Mouse (Mus musculus) forebrain, postnatal 0 days (tissue): ENCODE results near the gene Gpatch2. TPM values are rescaled to one million over a fixed set of nuclear protein-coding genes. Genes with fewer than 3 reads are reported as not detected.

Experiments
- ATAC-seq: fragments of 200-750 bp; cut with Nextera tagmentation; 2 replicates; pipeline ENCODE4 v1.8.0; 2017; ENCODE audit warnings: mild to moderate bottlenecking, moderate library complexity
- DNase-seq: peaks from one replicate; pipeline ENCODE4 v3.0.0-alpha.2; 2015
- H3K27ac ChIP-seq: fragments of 300-500 bp; sonication (generic); 2 replicates; pipeline ENCODE4 v1.5.1; 2014; ENCODE audit warnings: low read depth, mild to moderate bottlenecking, antibody characterized with exemption, low read length, moderate library complexity, mixed read lengths
- H3K27me3 ChIP-seq: fragments of 300-500 bp; sonication (generic); 2 replicates; pipeline ENCODE4 v1.6.1; 2014; ENCODE audit warnings: mild to moderate bottlenecking, low read length, mixed read lengths; ENCODE audit not compliant: insufficient read depth
- H3K36me3 ChIP-seq: fragments of 300-500 bp; sonication (generic); 2 replicates; pipeline ENCODE4 v1.6.1; 2014; ENCODE audit warnings: mild to moderate bottlenecking, moderate library complexity; ENCODE audit not compliant: insufficient read depth
- H3K4me1 ChIP-seq: fragments of 300-500 bp; sonication (generic); 2 replicates; pipeline ENCODE4 v1.6.1; 2014; ENCODE audit warnings: antibody characterized with exemption; ENCODE audit not compliant: insufficient read depth
- H3K4me2 ChIP-seq: fragments of 300-500 bp; sonication (generic); 2 replicates; pipeline ENCODE4 v1.6.1; 2014; ENCODE audit warnings: low read depth, mild to moderate bottlenecking, moderate library complexity
- H3K4me3 ChIP-seq: fragments of 300-500 bp; sonication (generic); 2 replicates; pipeline ENCODE4 v1.5.1; 2014; ENCODE audit warnings: low read depth, low read length, mixed read lengths
- H3K9ac ChIP-seq: fragments of 300-500 bp; sonication (generic); 2 replicates; pipeline ENCODE4 v1.6.1; 2014; ENCODE audit warnings: mild to moderate bottlenecking
- H3K9me3 ChIP-seq: fragments of 300-500 bp; sonication (generic); 2 replicates; pipeline ENCODE4 v1.6.1; 2016; ENCODE audit warnings: low read length
- CTCF ChIP-seq: sonication (generic); IDR thresholded peaks from 2 replicates; pipeline ENCODE4 v1.5.1; 2016; ENCODE audit warnings: antibody characterized with exemption, control low read depth, low read depth
- WGBS: fragments of 180-500 bp; shearing (Covaris S2); extraction: QIAGEN DNeasy Blood & Tissue Kit; methylation state at CpG from one replicate; pipeline ENCODE4 v1.1.7; 2014; 5-methylcytosine and 5-hydroxymethylcytosine counted together
- polyA plus RNA-seq: library from polyadenylated mRNA; unstranded; fragments of >200 nt; fragmentation: Nextera tagmentation; extraction: Ambion mirVana; gene quantifications from 2 replicates; pipeline ENCODE4 v1.2.1, GENCODE M21; 2015
- total RNA-seq: library from RNA; depleted of rRNA; stranded (reverse); fragments of >200 nt; gene quantifications from 2 replicates; pipeline ENCODE4 v1.2.3, GENCODE M21; 2014

The Gpatch2 gene
- total and polyA plus RNA-seq, 2 experiments from 2014 or later, result 9.2 to 22.8 TPM

DNA sequence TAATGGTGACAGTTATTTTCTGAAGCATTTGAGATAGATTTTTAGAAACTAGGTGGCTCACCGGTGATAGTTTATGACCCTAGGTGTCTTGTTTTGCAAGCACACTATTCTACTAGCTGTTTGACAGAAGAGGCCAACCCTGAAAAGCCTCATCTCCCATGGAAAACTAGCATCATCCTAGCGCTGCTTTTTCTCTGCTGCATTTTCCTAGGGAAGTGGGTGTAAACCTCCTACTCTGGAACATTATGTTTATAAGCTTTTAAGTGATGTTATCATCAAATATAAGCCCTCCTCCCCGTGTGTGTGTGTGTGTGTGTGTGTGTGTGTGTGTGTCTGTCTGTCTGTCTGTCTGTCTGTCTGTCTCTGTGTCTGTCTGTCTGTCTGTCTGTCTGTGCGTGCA lies 64.5 kb downstream of the Gpatch2 start:
- H3K9me3 ChIP-seq, result no peaks in the 10 kb centered on the region
- H3K4me2 ChIP-seq, result no peak overlapping the region
- no peak overlapping the region for H3K9ac ChIP-seq
- TF ChIP-seq CTCF, result no peak
- no peaks in the 10 kb centered on the region for H3K27me3 ChIP-seq
- DNase-seq (no peak), ATAC-seq (no peak)
- no peak overlapping the region for H3K27ac ChIP-seq
- no peaks in the 10 kb centered on the region for H3K36me3 ChIP-seq
- H3K4me1 ChIP-seq, result 0 out of 2 replicates have a peak, but pooled peaks cover 3% of the 10 kb centered on the region
- no peak overlapping the region for H3K4me3 ChIP-seq
- 81% methylated on average over 4 of the region's 4 CpGs for WGBS

- H3K4me1 ChIP-seq, result 0 out of 2 replicates have a peak, but pooled peaks cover 3% of the 10 kb centered on the region
- H3K4me3 ChIP-seq, result no peak overlapping the region
- no peak overlapping the region for H3K27ac ChIP-seq
- H3K4me2 ChIP-seq, result no peak overlapping the region
- no peak overlapping the region for H3K9ac ChIP-seq
- no peaks in the 10 kb centered on the region for H3K27me3 ChIP-seq
- DNase-seq, result no peak
- no peaks in the 10 kb centered on the region for H3K9me3 ChIP-seq
- ATAC-seq, result no peak
- 58% methylated on average over 3 of the region's 3 CpGs for WGBS
- H3K36me3 ChIP-seq, result no peaks in the 10 kb centered on the region
- TF ChIP-seq CTCF, result no peak
These were observed 67.0 kb downstream of the Gpatch2 start for GRCm38 (mm10) chr1:187282321-187282720.

GRCm38 (mm10) chr1:187282804-187283203 lies 67.5 kb downstream of the Gpatch2 start:
- TF ChIP-seq CTCF, result no peak
- ATAC-seq, result 0 out of 2 replicates have a peak, but pooled peaks have one; percentile 10

GRCm38 (mm10) chr1:187285735-187286134 lies 70.4 kb downstream of the Gpatch2 start:
- Histone ChIP-seq H3K36me3 (no peaks in the 10 kb centered on the region), H3K4me1 (0 out of 2 replicates have a peak, but pooled peaks cover 3% of the 10 kb centered on the region), H3K9me3 (no peaks in the 10 kb centered on the region), H3K9ac (no peak overlapping the region), H3K4me2 (no peak overlapping the region), H3K27ac (no peak overlapping the region), H3K4me3 (no peak overlapping the region), H3K27me3 (no peaks in the 10 kb centered on the region)
- no peak for TF ChIP-seq CTCF
- ATAC-seq, result no peak
- WGBS, result 77% methylated on average over 8 of the region's 8 CpGs
- no peak for DNase-seq

More at GRCm38 (mm10) chr1:187282804-187283203, 67.5 kb downstream of the Gpatch2 start:
- Histone ChIP-seq H3K9ac (no peak overlapping the region), H3K27ac (no peak overlapping the region), H3K4me2 (no peak overlapping the region), H3K4me1 (0 out of 2 replicates have a peak, but pooled peaks cover 3% of the 10 kb centered on the region), H3K36me3 (no peaks in the 10 kb centered on the region), H3K27me3 (no peaks in the 10 kb centered on the region), H3K9me3 (no peaks in the 10 kb centered on the region), H3K4me3 (no peak overlapping the region)
- 58% methylated on average over 6 of the region's 6 CpGs for WGBS
- DNase-seq, result peak; percentile 41

DNA sequence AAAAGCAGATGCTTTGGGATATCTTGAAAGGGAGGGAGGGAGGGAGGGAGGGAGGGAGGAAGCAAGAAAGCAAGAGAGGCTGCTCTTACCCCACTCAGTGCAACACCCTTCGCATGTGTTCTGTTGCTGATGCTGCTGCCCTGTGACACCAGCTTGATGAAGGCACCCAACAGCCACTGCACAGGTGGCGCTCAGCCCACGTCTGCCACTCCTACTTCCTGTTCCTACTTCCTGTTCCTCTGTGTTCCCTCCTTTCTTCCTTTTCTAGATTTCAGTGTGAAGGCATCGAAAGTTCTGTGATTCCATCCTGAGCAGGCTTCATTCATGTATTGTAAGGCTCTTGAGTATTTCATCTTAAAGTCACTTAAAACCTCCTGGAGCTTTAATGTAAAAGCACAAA lies 71.1 kb downstream of the Gpatch2 start:
- no peak for TF ChIP-seq CTCF
- 94% methylated on average over 4 of the region's 4 CpGs for WGBS
- Histone ChIP-seq H3K9me3 (no peaks in the 10 kb centered on the region), H3K4me1 (0 out of 2 replicates have a peak, but pooled peaks cover 3% of the 10 kb centered on the region), H3K9ac (no peak overlapping the region), H3K27ac (no peak overlapping the region), H3K36me3 (no peaks in the 10 kb centered on the region), H3K4me2 (no peak overlapping the region), H3K27me3 (no peaks in the 10 kb centered on the region), H3K4me3 (no peak overlapping the region)
- DNase-seq (no peak), ATAC-seq (no peak)

DNA sequence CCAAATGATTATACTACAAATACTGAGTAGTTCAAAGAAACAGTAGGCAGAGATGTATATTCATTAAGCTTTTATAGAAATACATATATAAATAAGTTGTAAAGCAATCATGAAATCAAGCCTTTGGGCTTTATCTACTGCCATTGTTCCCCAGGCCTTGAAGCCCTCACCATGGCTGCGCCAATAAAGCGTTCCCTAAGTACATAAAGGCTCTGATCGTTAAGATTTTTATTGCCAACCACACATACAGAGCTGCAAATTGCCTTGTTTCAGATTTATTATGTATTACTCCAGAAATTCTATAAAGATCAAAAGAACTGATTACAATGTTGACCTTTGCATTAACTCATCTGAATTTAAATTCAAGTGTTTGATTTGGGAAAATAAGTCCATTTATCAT lies 71.6 kb downstream of the Gpatch2 start:
- no peak overlapping the region for H3K9ac ChIP-seq
- no peak for DNase-seq
- H3K4me2 ChIP-seq, result no peak overlapping the region
- no peak overlapping the region for H3K27ac ChIP-seq
- no peaks in the 10 kb centered on the region for H3K27me3 ChIP-seq
- no peaks in the 10 kb centered on the region for H3K9me3 ChIP-seq
- H3K4me3 ChIP-seq, result no peak overlapping the region
- no peak for TF ChIP-seq CTCF
- ATAC-seq, result no peak
- no peaks in the 10 kb centered on the region for H3K36me3 ChIP-seq
- 71% methylated on average over 3 of the region's 3 CpGs for WGBS
- 0 out of 2 replicates have a peak, but pooled peaks cover 3% of the 10 kb centered on the region for H3K4me1 ChIP-seq

- 93% methylated on average over 7 of the region's 7 CpGs for WGBS
- TF ChIP-seq CTCF, result no peak
- no peak overlapping the region for H3K27ac ChIP-seq
- no peaks in the 10 kb centered on the region for H3K9me3 ChIP-seq
- ATAC-seq, result no peak
- H3K27me3 ChIP-seq, result no peaks in the 10 kb centered on the region
- no peak overlapping the region for H3K4me3 ChIP-seq
- H3K36me3 ChIP-seq, result no peaks in the 10 kb centered on the region
- no peak for DNase-seq
- H3K4me2 ChIP-seq, result no peak overlapping the region
- no peaks in the 10 kb centered on the region for H3K4me1 ChIP-seq
- H3K9ac ChIP-seq, result no peak overlapping the region
These were observed 74.9 kb downstream of the Gpatch2 start for GRCm38 (mm10) chr1:187290186-187290585.
